8 mouse cellular contexts compared by ENCODE assay signal in the genomic region with DNA sequence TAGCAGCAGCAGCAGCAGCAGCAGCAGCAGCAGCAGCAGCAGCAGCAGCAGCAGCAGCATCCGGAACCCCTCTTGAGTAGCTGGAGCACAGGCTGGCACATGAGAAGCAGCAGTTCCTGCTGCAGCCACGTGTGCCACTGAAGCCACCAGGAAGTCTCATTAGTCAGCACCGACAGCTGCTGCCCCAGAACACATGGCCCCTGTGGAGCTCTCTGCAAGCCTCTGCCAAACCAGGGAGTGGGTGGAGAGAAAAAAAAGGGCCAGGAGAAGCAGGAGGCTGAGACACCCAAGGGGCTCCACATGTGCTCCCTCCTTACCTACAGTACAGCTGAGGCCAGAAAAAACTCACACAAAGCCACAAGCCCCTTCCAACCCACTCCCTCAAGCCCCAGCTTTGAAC.
DNase-seq lines count a peak whose midpoint lies in the region; ATAC-seq and TF ChIP-seq lines count a peak whose summit lies in the region.

No protein-coding gene starts in this region.

- DNase-seq in adrenal gland, adult 2 months, result peak; percentile 79
- no peak for DNase-seq in adrenal gland, postnatal 4 days (ENCODE audit: low spot score in 2 of 2)
- peak; percentile 74 for DNase-seq in gastrocnemius, postnatal 25 days
- peak; percentile 64 for DNase-seq in kidney, adult 2 months
- DNase-seq in liver, postnatal 0 days, result peak; percentile 46
- DNase-seq in thymus, postnatal 36 days, result peak; percentile 65 to 80

- H3K9ac ChIP-seq in liver, postnatal 0 days (replicated peaks), result peak overlapping the region; percentile 21; the same call in 1 of the 2 replicates
- no peak overlapping the region for H3K9ac ChIP-seq in neural tube, embryonic 13.5 days

- peak overlapping the region; percentile 33 for H3K4me3 ChIP-seq in bone marrow macrophage, adult 2 months (ENCODE audit: insufficient read depth, low read length)
- no peak overlapping the region for H3K4me3 ChIP-seq in kidney, adult 2 months (ENCODE audit: insufficient read depth, low read depth, low read length)
- H3K4me3 ChIP-seq in liver, postnatal 0 days (ENCODE audit: low read depth, low read length), result no peak overlapping the region
- no peak overlapping the region for H3K4me3 ChIP-seq in neural tube, embryonic 13.5 days

- 6% methylated on average over 3 of the region's 3 CpGs for WGBS in kidney, adult 2 months
- 12% methylated on average over 3 of the region's 3 CpGs for WGBS in liver, postnatal 0 days (ENCODE audit: insufficient replicate concordance)
- 8% methylated on average over 3 of the region's 3 CpGs for WGBS in neural tube, embryonic 13.5 days

- no peaks in the 10 kb centered on the region for H3K9me3 ChIP-seq in liver, postnatal 0 days (ENCODE audit: low read length)
- H3K9me3 ChIP-seq in neural tube, embryonic 13.5 days, result no peaks in the 10 kb centered on the region

- no peak for TF ChIP-seq POLR2A in bone marrow macrophage, adult 2 months (IDR thresholded peaks at IDR 0.05; ENCODE audit: borderline replicate concordance, low read depth, low read length)
- TF ChIP-seq POLR2A in kidney, adult 2 months (IDR thresholded peaks at IDR 0.05; ENCODE audit: low read depth, low read length), result no peak

- no peak overlapping the region for H3K4me2 ChIP-seq in liver, postnatal 0 days (ENCODE audit: low read depth, low read length)
- no peak overlapping the region for H3K4me2 ChIP-seq in neural tube, embryonic 13.5 days

- ATAC-seq in liver, postnatal 0 days, result no peak; the same call in 1 of the 2 replicates
- ATAC-seq in neural tube, embryonic 13.5 days (ENCODE audit: low read depth), result peak; percentile 45; the same call in 1 of the 2 replicates

- TF ChIP-seq CTCF in bone marrow macrophage, adult 2 months (IDR thresholded peaks at IDR 0.05; ENCODE audit: low read depth, low read length), result no peak
- TF ChIP-seq CTCF in kidney, adult 2 months (conservative IDR thresholded peaks at IDR 0.05; ENCODE audit: insufficient read depth, insufficient read length, low read depth, low read length), result no peak
- no peak for TF ChIP-seq CTCF in liver, postnatal 0 days (IDR thresholded peaks at IDR 0.05; ENCODE audit: low read depth)

- H3K4me1 ChIP-seq in bone marrow macrophage, adult 2 months (ENCODE audit: control insufficient read depth, insufficient read depth, low read length), result peaks cover 16% of the 10 kb centered on the region
- H3K4me1 ChIP-seq in kidney, adult 2 months (ENCODE audit: control insufficient read depth, insufficient read depth, low read length), result peaks cover 33% of the 10 kb centered on the region
- H3K4me1 ChIP-seq in liver, postnatal 0 days (ENCODE audit: insufficient read depth), result peaks cover 42% of the 10 kb centered on the region
- H3K4me1 ChIP-seq in neural tube, embryonic 13.5 days (replicated peaks), result peaks cover 95% of the 10 kb centered on the region

- H3K27ac ChIP-seq in bone marrow macrophage, adult 2 months (ENCODE audit: insufficient read depth, low read depth, low read length), result peak overlapping the region; percentile 25
- H3K27ac ChIP-seq in kidney, adult 2 months (ENCODE audit: insufficient read depth, low read depth, low read length), result no peak overlapping the region
- H3K27ac ChIP-seq in liver, postnatal 0 days (ENCODE audit: low read depth), result no peak overlapping the region; the same call in 1 of the 2 replicates
- peak overlapping the region; percentile 35 for H3K27ac ChIP-seq in neural tube, embryonic 13.5 days (replicated peaks)

- no peak for TF ChIP-seq EP300 in liver, postnatal 0 days (IDR thresholded peaks at IDR 0.05; ENCODE audit: low read depth)

- no peaks in the 10 kb centered on the region for H3K36me3 ChIP-seq in kidney, adult 2 months (ENCODE audit: control insufficient read depth, insufficient read depth, low read length)
- no peaks in the 10 kb centered on the region for H3K36me3 ChIP-seq in liver, postnatal 0 days (replicated peaks; ENCODE audit: insufficient read depth, low read length)
- H3K36me3 ChIP-seq in neural tube, embryonic 13.5 days, result no peaks in the 10 kb centered on the region

- H3K27me3 ChIP-seq in kidney, adult 2 months (replicated peaks; ENCODE audit: control insufficient read depth, insufficient read depth, low read length), result no peaks in the 10 kb centered on the region
- no peaks in the 10 kb centered on the region for H3K27me3 ChIP-seq in liver, postnatal 0 days (ENCODE audit: insufficient read depth, low read length)
- H3K27me3 ChIP-seq in neural tube, embryonic 13.5 days, result no peaks in the 10 kb centered on the region

Comparison
In these comparisons a context has a peak if more than half of its experiments do, and no peak if none do; other contexts are left out.
1. DNase-seq: peak in adrenal gland, adult 2 months (single experiment), gastrocnemius, postnatal 25 days (single experiment), kidney, adult 2 months (single experiment), liver, postnatal 0 days (single experiment) and thymus, postnatal 36 days (2 of 2); none in adrenal gland, postnatal 4 days (0 of 2).
2. H3K27ac ChIP-seq: peak in bone marrow macrophage, adult 2 months (single experiment) and neural tube, embryonic 13.5 days (single experiment); none in kidney, adult 2 months (single experiment) and liver, postnatal 0 days (single experiment).